Mouse (Mus musculus) liver, adult 2 months (tissue): ENCODE measurements around the gene Pcna.

Experiments
- CTCF ChIP-seq: fragments of 200-500 bp; IDR thresholded peaks from 2 replicates; pipeline ENCODE4 v1.5.1; 2011; ENCODE audit warnings: low read depth, low read length, control low read depth
- POLR2A ChIP-seq: fragments of 200-500 bp; IDR thresholded peaks from 2 replicates; pipeline ENCODE4 v1.6.1; 2011; ENCODE audit warnings: low read length, control low read depth; ENCODE audit not compliant: insufficient read depth; ENCODE audit errors: extremely low read depth

GRCm38 (mm10) chr2:132286376-132287076 lies 33.4 kb upstream of the Pcna start:
- TF ChIP-seq CTCF: no peak
- TF ChIP-seq POLR2A: no peak
